ENCODE assay signal across 20 mouse cellular contexts in genomic region chr17:45703187-45703586, GRCm38 (mm10). TPM values are rescaled to one million over a fixed set of nuclear protein-coding genes. Genes with fewer than 3 reads are reported as not detected.
A peak's percentile ranks its signal among the peaks of the same experiment; 100 is the strongest.
DNase-seq lines count a peak whose midpoint lies in the region; ATAC-seq lines count a peak whose summit lies in the region.
"Had no signal": no experiment of that assay in that cellular context is flagged by ENCODE, and none has a peak within 500 bp of the region (broad histone marks: within the 10 kb centered on the region; RNA-seq: fewer than 3 reads in every experiment).

No protein-coding gene starts in this region.

- 0 out of 2 replicates have a peak overlapping the region, but pooled peaks have one; percentile 6 for H3K9ac ChIP-seq in lung, embryonic 16.5 days (ENCODE audit: low read length)
- H3K9ac ChIP-seq in liver, embryonic 16.5 days (ENCODE audit: low read depth, low read length): no peak overlapping the region
- H3K9ac ChIP-seq: lung, embryonic 15.5 days had no signal

- H3K9me3 ChIP-seq in lung, embryonic 16.5 days (ENCODE audit: control insufficient read depth, low read length): no peaks in the 10 kb centered on the region
- no peaks in the 10 kb centered on the region for H3K9me3 ChIP-seq in liver, embryonic 16.5 days (replicated peaks; ENCODE audit: control insufficient read depth, low read length)
- H3K9me3 ChIP-seq: lung, embryonic 15.5 days had no signal

- no peak overlapping the region for H3K27ac ChIP-seq in lung, embryonic 16.5 days (ENCODE audit: low read length)
- H3K27ac ChIP-seq in liver, embryonic 16.5 days (ENCODE audit: low read length): no peak overlapping the region
- H3K27ac ChIP-seq: hindbrain, postnatal 0 days had no signal

- no peak overlapping the region for H3K4me2 ChIP-seq in lung, embryonic 16.5 days (ENCODE audit: low read depth, low read length)
- H3K4me2 ChIP-seq in liver, embryonic 16.5 days (ENCODE audit: low read depth, low read length): no peak overlapping the region
- H3K4me2 ChIP-seq: lung, embryonic 15.5 days had no signal

- 52% methylated on average over 7 of the region's 7 CpGs for WGBS in lung, embryonic 16.5 days
- 11% methylated on average over 7 of the region's 7 CpGs for WGBS in liver, embryonic 16.5 days (ENCODE audit: insufficient replicate concordance)

- DNase-seq in lung, postnatal 4 days: no peak
- DNase-seq in natural killer cell, adult 2 months (ENCODE audit: low spot score in 2 of 2): peak; percentile 53 to 68
- no peak for DNase-seq in layer of hippocampus, adult 18-20 months (ENCODE audit: low spot score in 2 of 2)
- DNase-seq in spleen, adult 18-20 months: no peak
- DNase-seq in kidney, adult 9 months: no peak
- DNase-seq: cerebellum, adult 18-20 months; heart, adult 11 months; kidney, adult 8-10 months; right cerebral cortex, postnatal 25 days; thymus, postnatal 4 days had no signal

- no peaks in the 10 kb centered on the region for H3K27me3 ChIP-seq in lung, embryonic 16.5 days (ENCODE audit: control insufficient read depth, insufficient read depth, low read depth, low read length)
- H3K27me3 ChIP-seq in liver, embryonic 16.5 days (ENCODE audit: control insufficient read depth, insufficient read depth, low read depth, low read length): no peaks in the 10 kb centered on the region
- H3K27me3 ChIP-seq: lung, embryonic 15.5 days had no signal

- no peak for ATAC-seq in lung, embryonic 16.5 days (ENCODE audit: low read depth)
- peak; percentile 95 for ATAC-seq in common myeloid progenitor, adult 5-6 weeks (replicated peaks; ENCODE audit: low read depth, poor library complexity, severe bottlenecking)
- ATAC-seq in liver, embryonic 16.5 days (ENCODE audit: low read depth): peak; percentile 27; the same call in 1 of the 2 replicates
- ATAC-seq: hindbrain, postnatal 0 days had no signal

- H3K36me3 ChIP-seq in lung, embryonic 16.5 days (ENCODE audit: control insufficient read depth, insufficient read depth, low read length): peaks cover 5% of the 10 kb centered on the region
- peaks cover 2% of the 10 kb centered on the region; the same call in 1 of the 2 replicates for H3K36me3 ChIP-seq in liver, embryonic 16.5 days (ENCODE audit: control insufficient read depth, insufficient read depth)

- H3K4me3 ChIP-seq in lung, embryonic 16.5 days (ENCODE audit: low read length): no peak overlapping the region
- H3K4me3 ChIP-seq in liver, embryonic 16.5 days (ENCODE audit: low read depth, low read length): no peak overlapping the region
- H3K4me3 ChIP-seq: lung, embryonic 15.5 days had no signal

- H3K4me1 ChIP-seq in lung, embryonic 16.5 days (replicated peaks; ENCODE audit: control insufficient read depth, insufficient read depth, low read length): peaks cover 13% of the 10 kb centered on the region
- H3K4me1 ChIP-seq in liver, embryonic 16.5 days (ENCODE audit: control insufficient read depth, low read depth, low read length): peaks cover 29% of the 10 kb centered on the region

RNA-seq across cellular contexts. Expression of gene Tmem63b, which starts 16.5 kb away (rescaled TPM):
- 52.7 and 55.6 TPM in 2 replicates for polyA plus RNA-seq in lung, embryonic 16.5 days (2015; fragmentation: Nextera tagmentation; extraction: Ambion mirVana)
- 5.2 and 7.0 TPM in 2 replicates for total RNA-seq in common myeloid progenitor, adult 5-6 weeks (2017)
- 8.2 and 10.0 TPM in 2 replicates for polyA plus RNA-seq in liver, embryonic 16.5 days (2015; fragmentation: Nextera tagmentation; extraction: Ambion mirVana)
- 100 to 1,000 TPM; 154 to 155 TPM for total RNA-seq in layer of hippocampus, adult 18-20 months (2021)

RNA-seq across cellular contexts. Expression of gene Mrpl14, which starts 17.1 kb away (rescaled TPM):
- 191 and 214 TPM in 2 replicates for polyA plus RNA-seq in lung, embryonic 16.5 days (2015; fragmentation: Nextera tagmentation; extraction: Ambion mirVana)
- 11.0 and 14.4 TPM in 2 replicates for total RNA-seq in common myeloid progenitor, adult 5-6 weeks (2017)
- 94.4 and 99.9 TPM in 2 replicates for polyA plus RNA-seq in liver, embryonic 16.5 days (2015; fragmentation: Nextera tagmentation; extraction: Ambion mirVana)
- total RNA-seq in layer of hippocampus, adult 18-20 months (2021): 10 to 100 TPM; 37.2 to 42.5 TPM

RNA-seq across cellular contexts. Expression of gene 1600014C23Rik, which starts 30.5 kb away (rescaled TPM):
- not detected in 2 replicates for polyA plus RNA-seq in lung, embryonic 16.5 days (2015; fragmentation: Nextera tagmentation; extraction: Ambion mirVana)
- not detected in 2 replicates for total RNA-seq in common myeloid progenitor, adult 5-6 weeks (2017)
- polyA plus RNA-seq in liver, embryonic 16.5 days (2015; fragmentation: Nextera tagmentation; extraction: Ambion mirVana): not detected in 2 replicates
- total RNA-seq in layer of hippocampus, adult 18-20 months (2021): not detected
- total RNA-seq: ES-E14; hindbrain, postnatal 0 days; left cerebral cortex, adult 18-20 months had no signal
- polyA plus RNA-seq: limb, embryonic 11.5 days; lung, embryonic 15.5 days had no signal

RNA-seq across cellular contexts. Expression of gene Capn11, which starts 44.1 kb away (rescaled TPM):
- polyA plus RNA-seq in lung, embryonic 16.5 days (2015; fragmentation: Nextera tagmentation; extraction: Ambion mirVana): 0.72 and 0.78 TPM in 2 replicates
- total RNA-seq in common myeloid progenitor, adult 5-6 weeks (2017): 0.27 and 0.34 TPM in 2 replicates
- polyA plus RNA-seq in liver, embryonic 16.5 days (2015; fragmentation: Nextera tagmentation; extraction: Ambion mirVana): 0.08 and 0.41 TPM in 2 replicates
- total RNA-seq in layer of hippocampus, adult 18-20 months (2021): 1 to 10 TPM in 1 of 2 experiments, under 1 TPM in 1; 0.68 to 3.0 TPM
- total RNA-seq: ES-E14 had no signal
- polyA plus RNA-seq: heart, postnatal 0 days; stomach, embryonic 14.5 days had no signal

Comparison
In these comparisons a context has a peak if more than half of its experiments do, and no peak if none do; other contexts are left out.
1. DNase-seq: peak in natural killer cell, adult 2 months (2 of 2); none in lung, postnatal 4 days (0 of 2), layer of hippocampus, adult 18-20 months (0 of 2), spleen, adult 18-20 months (0 of 2) and kidney, adult 9 months (single experiment).
2. RNA of gene Tmem63b, which starts 16.5 kb away (total RNA-seq): 154 to 155 TPM in layer of hippocampus, adult 18-20 months; 5.2 to 7.0 TPM in common myeloid progenitor, adult 5-6 weeks; every median in the first group is over 10 times any median in the second.